Mouse (Mus musculus): ENCODE results near the gene Socs1.
A peak's percentile ranks its signal among the peaks of the same experiment; 100 is the strongest.
"Not testable (repeated sequence)": the region's sequence is repeated elsewhere in the genome, so short reads cannot be mapped to it uniquely, and the experiment has no call there.

Gene Socs1

GRCm38 (mm10) chr16:10785371-10786231 is at the start of gene Socs1:
Gene Socs1, minus strand, starts transcription at chr16:10785536.
- DNase-seq (ENCODE audit: low read depth, low spot score): peak; percentile 99

- no peak for DNase-seq (ENCODE audit: low read depth, low spot score)
Observed at GRCm38 (mm10) chr16:10834542-10834910, 49.2 kb upstream of the Socs1 start.

- no peak for DNase-seq (ENCODE audit: low read depth, low spot score)
Observed at GRCm38 (mm10) chr16:10828461-10828805, 43.1 kb upstream of the Socs1 start.

- no peak for DNase-seq (ENCODE audit: low read depth, low spot score)
Observed at GRCm38 (mm10) chr16:10827766-10828460, 42.6 kb upstream of the Socs1 start.

GRCm38 (mm10) chr16:10827269-10827668 is 41.9 kb upstream of the Socs1 start:
- DNase-seq (ENCODE audit: low read depth, low spot score): no peak

GRCm38 (mm10) chr16:10825840-10826239 is 40.5 kb upstream of the Socs1 start:
- DNase-seq (ENCODE audit: low read depth, low spot score): no peak

GRCm38 (mm10) chr16:10824536-10824935 is 39.2 kb upstream of the Socs1 start:
- DNase-seq (ENCODE audit: low read depth, low spot score): no peak

GRCm38 (mm10) chr16:10821387-10821786 is 36.1 kb upstream of the Socs1 start:
- no peak for DNase-seq (ENCODE audit: low read depth, low spot score)

GRCm38 (mm10) chr16:10819966-10820365 is 34.6 kb upstream of the Socs1 start:
- no peak for DNase-seq (ENCODE audit: low read depth, low spot score)

- no peak for DNase-seq (ENCODE audit: low read depth, low spot score)
Observed at GRCm38 (mm10) chr16:10818579-10819135, 33.3 kb upstream of the Socs1 start.

- peak; percentile 57 for DNase-seq (ENCODE audit: low read depth, low spot score)
Observed at GRCm38 (mm10) chr16:10814864-10815263, 29.5 kb upstream of the Socs1 start.

GRCm38 (mm10) chr16:10813726-10814125 is 28.4 kb upstream of the Socs1 start:
- DNase-seq (ENCODE audit: low read depth, low spot score): no peak

GRCm38 (mm10) chr16:10812865-10813371 is 27.6 kb upstream of the Socs1 start, which contains the start of gene Gm11172:
Gene Gm11172, plus strand, starts transcription at chr16:10812915.
- DNase-seq (ENCODE audit: low read depth, low spot score): peak; percentile 25

GRCm38 (mm10) chr16:10810376-10810775 is 25.0 kb upstream of the Socs1 start:
- no peak for DNase-seq (ENCODE audit: low read depth, low spot score)

GRCm38 (mm10) chr16:10805789-10806527 is 20.6 kb upstream of the Socs1 start, which contains the start of gene Prm1:
Gene Prm1, minus strand, starts transcription at chr16:10805839.
- peak; percentile 15 for DNase-seq (ENCODE audit: low read depth, low spot score)

- not testable (repeated sequence) for DNase-seq (ENCODE audit: low read depth, low spot score)
Observed at GRCm38 (mm10) chr16:10802420-10802819, 17.1 kb upstream of the Socs1 start.

GRCm38 (mm10) chr16:10796034-10796433 is 10.7 kb upstream of the Socs1 start, which contains the start of gene Prm2:
Gene Prm2, minus strand, starts transcription at chr16:10796134.
- no peak for DNase-seq (ENCODE audit: low read depth, low spot score)

GRCm38 (mm10) chr16:10790702-10791101 is 5.4 kb upstream of the Socs1 start, which contains the start of gene Prm3:
Gene Prm3, minus strand, starts transcription at chr16:10790914.
- no peak for DNase-seq (ENCODE audit: low read depth, low spot score)

- peak; percentile 55 for DNase-seq (ENCODE audit: low read depth, low spot score)
Observed at GRCm38 (mm10) chr16:10788866-10789265, 3.5 kb upstream of the Socs1 start.

GRCm38 (mm10) chr16:10788271-10788670 is 2.9 kb upstream of the Socs1 start, which contains the start of gene Tnp2:
Gene Tnp2, minus strand, starts transcription at chr16:10788660.
- DNase-seq (ENCODE audit: low read depth, low spot score): peak; percentile 63

- DNase-seq (ENCODE audit: low read depth, low spot score): no peak
Observed at GRCm38 (mm10) chr16:10787548-10788058, 2.3 kb upstream of the Socs1 start.
